Comparison of ENCODE assay signal across 14 mouse cellular contexts in the genomic region with DNA sequence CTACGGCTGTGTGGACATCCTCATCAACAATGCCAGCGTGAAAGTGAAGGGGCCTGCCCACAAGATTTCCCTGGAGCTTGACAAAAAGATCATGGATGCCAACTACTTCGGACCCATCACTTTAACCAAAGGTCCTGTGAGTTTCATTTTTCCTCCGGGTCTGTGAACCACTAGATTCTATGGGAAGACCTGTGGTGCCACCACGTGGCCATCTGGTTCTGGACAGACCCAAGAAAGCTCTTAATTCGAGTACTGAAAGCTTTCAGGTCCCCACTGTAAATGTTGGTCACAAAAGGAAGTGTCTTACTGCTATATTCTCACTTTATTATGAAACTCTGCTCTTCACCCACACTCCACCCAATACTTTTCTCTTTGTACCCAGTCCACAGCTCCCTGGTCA. TPM values are rescaled to one million over a fixed set of nuclear protein-coding genes. Genes with fewer than 3 reads are reported as not detected.
DNase-seq lines count a peak whose midpoint lies in the region; ATAC-seq and TF ChIP-seq lines count a peak whose summit lies in the region.
"Had no signal": no experiment of that assay in that cellular context is flagged by ENCODE, and none has a peak within 500 bp of the region (broad histone marks: within the 10 kb centered on the region; RNA-seq: fewer than 3 reads in every experiment).

No protein-coding gene starts in this region.

- DNase-seq in gastrocnemius, adult 2 months, result peak; percentile 51
- no peak for DNase-seq in gastrocnemius, postnatal 14 days
- DNase-seq in left cerebral cortex, adult 2 months (ENCODE audit: extremely low spot score in 1 of 2, low spot score in 2 of 2), result no peak
- DNase-seq in left cerebral cortex, postnatal 10 days (ENCODE audit: extremely low spot score in 1 of 2, low spot score in 2 of 2), result no peak
- peak; percentile 7 for DNase-seq in A20 (ENCODE audit: low read depth, low spot score)
- peak; percentile 14 for DNase-seq in adrenal gland, postnatal 25 days
- DNase-seq: heart, adult 11 months had no signal

- no peak for ATAC-seq in inflammation-experienced regulatory T-cells, adult 6 months

- 0 out of 2 replicates have a peak overlapping the region, but pooled peaks have one; percentile 1 for H3K27ac ChIP-seq in gastrocnemius, adult 2 months
- H3K27ac ChIP-seq in left cerebral cortex, adult 2 months, result no peak overlapping the region
- H3K27ac ChIP-seq: forebrain, embryonic 10.5 days; neural tube, embryonic 12.5 days had no signal

- TF ChIP-seq CTCF in gastrocnemius, adult 2 months (IDR thresholded peaks at IDR 0.05), result peak; percentile 54
- peak; percentile 46 for TF ChIP-seq CTCF in left cerebral cortex, adult 2 months (IDR thresholded peaks at IDR 0.05)

- intact Hi-C loops in gastrocnemius, adult 2 months (cut with DNase I), result loop anchor here (2.0 kb wide), 1 partner anchor 55 kb away; no protein-coding TSS in a partner anchor
- intact Hi-C loops in gastrocnemius, postnatal 14 days (cut with DNase I; ENCODE audit: low total_unique reads), result loop anchor here (5.0 kb wide), 1 partner anchor 54 kb away; no protein-coding TSS in a partner anchor
- intact Hi-C loops in left cerebral cortex, adult 2 months (cut with DNase I), result no loop called here
- intact Hi-C loops in left cerebral cortex, postnatal 10 days (cut with DNase I), result loop anchor here (10.0 kb wide), 2 partner anchors 593 to 697 kb away; a partner anchor contains a TSS

- H3K4me3 ChIP-seq in gastrocnemius, adult 2 months, result no peak overlapping the region
- no peak overlapping the region for H3K4me3 ChIP-seq in left cerebral cortex, adult 2 months
- H3K4me3 ChIP-seq: forebrain, embryonic 10.5 days; neural tube, embryonic 12.5 days had no signal

RNA-seq across cellular contexts. Expression of a gene that starts 13.5 kb away (rescaled TPM):
- total RNA-seq in gastrocnemius, adult 2 months (2021), result 100 to 1,000 TPM; 338 to 397 TPM
- 100 to 1,000 TPM; 348 to 381 TPM for total RNA-seq in gastrocnemius, postnatal 14 days (2021)
- under 1 TPM in 1 of 2 experiments, not detected in 1; 0.32 TPM for total RNA-seq in left cerebral cortex, adult 2 months (2021)
- total RNA-seq in left cerebral cortex, postnatal 10 days (2021), result under 1 TPM; 0.41 to 0.65 TPM
- total RNA-seq in adrenal gland, postnatal 25 days (2021), result not detected in 2 replicates
- polyA plus RNA-seq in inflammation-experienced regulatory T-cells, adult 6 months (2017; shearing (Covaris generic)), result not detected
- total RNA-seq: G1E; layer of hippocampus, adult 8-10 months had no signal
- polyA plus RNA-seq: forebrain, embryonic 10.5 days; G1E; hindbrain, embryonic 11.5 days; liver, embryonic 11.5 days had no signal

RNA-seq across cellular contexts. Expression of a gene that starts 37.1 kb away (rescaled TPM):
- total RNA-seq in gastrocnemius, adult 2 months (2021), result not detected
- not detected for total RNA-seq in gastrocnemius, postnatal 14 days (2021)
- not detected for total RNA-seq in left cerebral cortex, adult 2 months (2021)
- not detected for total RNA-seq in left cerebral cortex, postnatal 10 days (2021)
- total RNA-seq in adrenal gland, postnatal 25 days (2021), result not detected in 2 replicates
- polyA plus RNA-seq in inflammation-experienced regulatory T-cells, adult 6 months (2017; shearing (Covaris generic)), result not detected
- total RNA-seq: G1E; layer of hippocampus, adult 8-10 months had no signal
- polyA plus RNA-seq: forebrain, embryonic 10.5 days; G1E; hindbrain, embryonic 11.5 days; liver, embryonic 11.5 days; neural tube, embryonic 12.5 days had no signal

RNA-seq across cellular contexts. Expression of a gene that starts 40.6 kb away (rescaled TPM):
- under 1 TPM; 0.20 to 0.77 TPM for total RNA-seq in gastrocnemius, adult 2 months (2021)
- under 1 TPM; 0.04 to 0.11 TPM for total RNA-seq in gastrocnemius, postnatal 14 days (2021)
- 1 to 10 TPM; 1.2 to 2.0 TPM for total RNA-seq in left cerebral cortex, adult 2 months (2021)
- total RNA-seq in left cerebral cortex, postnatal 10 days (2021), result 1 to 10 TPM; 1.9 to 2.3 TPM
- not detected in 2 replicates for total RNA-seq in adrenal gland, postnatal 25 days (2021)
- not detected for polyA plus RNA-seq in inflammation-experienced regulatory T-cells, adult 6 months (2017; shearing (Covaris generic))
- polyA plus RNA-seq: forebrain, embryonic 10.5 days; G1E; hindbrain, embryonic 11.5 days; neural tube, embryonic 12.5 days had no signal

Comparison
In these comparisons a context has a peak if more than half of its experiments do, and no peak if none do; other contexts are left out.
1. DNase-seq: peak in gastrocnemius, adult 2 months (single experiment), A20 (single experiment) and adrenal gland, postnatal 25 days (single experiment); none in gastrocnemius, postnatal 14 days (single experiment), left cerebral cortex, adult 2 months (0 of 2) and left cerebral cortex, postnatal 10 days (0 of 2).
2. RNA of a gene that starts 13.5 kb away (total RNA-seq): 338 to 397 TPM in gastrocnemius, adult 2 months and 348 to 381 TPM in gastrocnemius, postnatal 14 days; 0.41 to 0.65 TPM in left cerebral cortex, postnatal 10 days, 0.32 TPM in left cerebral cortex, adult 2 months and not detected in adrenal gland, postnatal 25 days; every median in the first group is over 100 times any median in the second.